ENCODE assay signal across 9 mouse cellular contexts in the genomic region with DNA sequence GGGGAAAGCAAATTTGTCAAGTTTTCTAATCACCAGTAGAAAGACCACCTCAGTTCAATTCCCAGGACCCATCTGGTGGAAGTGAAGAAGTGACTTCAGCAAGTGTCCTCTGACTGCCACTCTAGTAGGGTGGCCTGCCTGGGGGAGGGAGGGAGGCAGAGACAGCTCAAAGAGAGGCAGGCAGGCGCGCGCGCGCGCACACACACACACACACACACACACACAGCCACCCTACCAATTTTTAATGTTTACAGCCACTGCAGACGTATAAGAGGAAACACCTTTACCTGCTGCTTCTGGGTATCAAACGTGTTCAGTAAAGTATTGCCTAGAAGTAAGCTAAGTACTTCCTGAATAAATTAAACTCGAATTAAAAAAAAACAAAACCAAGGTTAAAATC. TPM values are rescaled to one million over a fixed set of nuclear protein-coding genes. Genes with fewer than 3 reads are reported as not detected.
DNase-seq lines count a peak whose midpoint lies in the region; ATAC-seq lines count a peak whose summit lies in the region.
"Had no signal": no experiment of that assay in that cellular context is flagged by ENCODE, and none has a peak within 500 bp of the region (broad histone marks: within the 10 kb centered on the region; RNA-seq: fewer than 3 reads in every experiment).

No protein-coding gene starts in this region.

- DNase-seq in CD4-positive, CD25-positive, alpha-beta regulatory T cell, adult 2 months (ENCODE audit: low read depth, low spot score): peak; percentile 71
- DNase-seq in NIH3T3 (ENCODE audit: low read depth): peak; percentile 47
- peak; percentile 60 for DNase-seq in embryo, embryonic 11 days
- DNase-seq in heart, postnatal 10 days: peak; percentile 29 to 38
- DNase-seq in left cerebral cortex, postnatal 25 days (ENCODE audit: low spot score in 2 of 2): peak; percentile 18 to 24
- DNase-seq in spleen, postnatal 36 days (ENCODE audit: low spot score in 2 of 2): peak; percentile 32 to 48
- no peak for DNase-seq in urinary bladder, postnatal 25 days (ENCODE audit: low spot score)

- intact Hi-C loops in heart, postnatal 10 days (cut with DNase I): loop anchor here (2.0 to 5.0 kb wide), 2 partner anchors 53 to 137 kb away; no protein-coding TSS in a partner anchor
- intact Hi-C loops in left cerebral cortex, postnatal 25 days (cut with DNase I): loop anchor here (1.0 to 5.0 kb wide), 2 partner anchors 52 to 137 kb away; no protein-coding TSS in a partner anchor

- ATAC-seq in megakaryocyte progenitor cell, adult 5-6 weeks (replicated peaks; ENCODE audit: poor library complexity): peak; percentile 53

RNA-seq across cellular contexts. Expression of a gene that starts 1.2 kb away (rescaled TPM):
- total RNA-seq in heart, postnatal 10 days (2021): 10 to 100 TPM; 16.0 to 17.3 TPM
- 10 to 100 TPM; 23.3 to 25.1 TPM for total RNA-seq in left cerebral cortex, postnatal 25 days (2021)
- 13.4 and 16.0 TPM in 2 replicates for total RNA-seq in megakaryocyte progenitor cell, adult 5-6 weeks (2015)
- total RNA-seq in megakaryocyte progenitor cell, adult 5-6 weeks (2017): 14.6 and 14.8 TPM in 2 replicates

RNA-seq across cellular contexts. Expression of a gene that starts 1.6 kb away (rescaled TPM):
- total RNA-seq in heart, postnatal 10 days (2021): 100 to 1,000 TPM; 117 to 129 TPM
- 100 to 1,000 TPM in 1 of 2 experiments, 10 to 100 TPM in 1; 96.9 to 101 TPM for total RNA-seq in left cerebral cortex, postnatal 25 days (2021)
- 296 and 301 TPM in 2 replicates for total RNA-seq in megakaryocyte progenitor cell, adult 5-6 weeks (2015)
- total RNA-seq in megakaryocyte progenitor cell, adult 5-6 weeks (2017): 248 and 345 TPM in 2 replicates

RNA-seq across cellular contexts. Expression of a gene that starts 45.8 kb away (rescaled TPM):
- not detected for total RNA-seq in heart, postnatal 10 days (2021)
- not detected for total RNA-seq in left cerebral cortex, postnatal 25 days (2021)
- total RNA-seq in megakaryocyte progenitor cell, adult 5-6 weeks (2015): not detected in 2 replicates
- not detected in 2 replicates for total RNA-seq in megakaryocyte progenitor cell, adult 5-6 weeks (2017)
- total RNA-seq: left cerebral cortex, postnatal 10 days had no signal
